Mouse (Mus musculus) heart, adult 9 months (tissue): ENCODE measurements at regions not wholly inside any gene's neighbourhood (a gene's known extent, or its start where the extent isn't known, plus 50 kb on each side); places are given as distances from the start of the nearest gene placed in this dataset.

ENCODE experiments used
- DNase-seq, 2 experiments: peaks; one replicate each; pipeline ENCODE4 v3.0.0; 2022; ENCODE audit warnings: low spot score in 2 of 2

DNA sequence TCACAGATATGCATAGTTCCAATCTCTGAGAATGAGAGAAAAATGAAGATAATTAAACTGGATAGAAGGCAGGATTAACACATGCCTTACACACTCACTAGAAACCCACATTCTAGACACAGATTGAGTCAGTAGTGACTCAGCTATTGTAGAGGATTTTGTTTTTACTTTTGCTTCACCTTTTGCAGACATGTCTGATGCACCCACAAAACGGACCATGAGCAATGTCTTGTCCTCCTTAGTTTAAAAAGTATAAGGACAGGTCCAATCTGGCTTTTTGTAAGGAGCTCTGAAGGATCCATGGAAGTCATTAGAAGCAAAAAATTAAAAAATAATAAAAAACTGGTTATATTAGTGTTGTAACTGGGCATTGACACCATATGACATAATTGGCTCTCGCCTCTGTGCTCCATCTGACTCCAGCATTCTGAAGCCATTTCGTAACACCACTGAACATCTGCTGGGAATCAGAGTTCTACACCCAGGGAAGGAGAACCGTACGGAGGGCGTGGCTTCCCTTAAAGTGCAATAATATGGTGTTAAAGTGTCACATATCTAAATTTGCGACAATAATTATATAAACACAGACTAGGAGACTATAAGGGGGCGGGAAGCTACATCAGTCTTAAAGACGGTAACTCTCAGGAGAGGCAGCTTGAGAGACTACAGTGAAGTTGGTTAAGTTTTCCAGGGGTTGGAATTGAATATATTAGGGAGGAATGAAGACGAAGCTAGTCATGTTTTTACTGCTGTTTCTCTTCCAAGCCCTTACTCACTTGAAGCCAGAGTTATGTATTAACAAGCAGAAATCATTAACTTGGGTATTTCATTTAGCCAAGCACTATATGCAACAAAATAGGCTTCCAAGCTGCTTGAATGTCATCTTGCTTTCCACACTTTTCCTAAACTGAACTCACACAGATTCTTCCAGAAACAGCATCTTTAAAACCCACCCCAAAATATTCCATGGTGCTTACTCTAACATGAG, 558.0 kb downstream of the Ebf1 start:
- DNase-seq: peak; percentile 69 to 78

DNA sequence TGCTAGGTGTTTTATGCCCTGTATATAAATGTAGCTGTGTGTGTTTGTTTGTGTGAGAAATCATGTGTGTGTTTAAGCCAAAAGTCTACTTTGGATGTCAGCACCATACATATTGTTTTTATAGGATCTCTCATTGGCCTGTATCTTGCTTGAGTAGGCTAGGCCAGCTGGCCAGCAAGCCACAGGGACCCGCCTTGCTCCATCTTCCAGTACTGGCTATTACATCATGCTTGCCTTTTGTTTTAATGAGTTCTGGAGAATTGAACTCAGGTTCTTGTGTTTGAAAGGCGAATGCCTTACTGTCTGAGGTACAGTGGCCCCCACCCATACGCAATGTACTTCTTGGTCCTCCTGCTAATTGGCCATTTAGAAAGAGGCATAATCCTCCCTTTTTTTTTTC, 559.9 kb downstream of the Ebf1 start:
- peak in 1 of 2 experiments; percentile 16 for DNase-seq

DNA sequence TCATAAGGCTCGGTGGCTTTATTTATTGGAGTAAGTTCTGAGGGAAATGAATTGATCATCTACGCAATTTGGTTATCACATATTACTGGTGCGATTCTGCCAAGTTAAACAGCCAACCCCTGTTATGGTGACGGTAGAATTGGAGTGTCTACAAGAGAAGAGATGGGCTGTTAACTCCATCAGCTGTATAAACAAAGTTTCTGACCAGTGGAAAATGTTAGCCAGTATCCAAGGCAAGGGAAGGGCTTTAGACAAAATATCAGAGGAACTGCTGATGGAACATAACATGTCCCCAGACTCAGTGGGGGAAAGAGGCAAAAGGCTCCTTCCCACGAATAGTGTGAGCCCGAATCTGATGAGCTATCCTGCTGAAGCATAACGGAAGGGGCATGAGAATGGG, 560.9 kb downstream of the Ebf1 start:
- DNase-seq: peak; percentile 44 to 54

DNA sequence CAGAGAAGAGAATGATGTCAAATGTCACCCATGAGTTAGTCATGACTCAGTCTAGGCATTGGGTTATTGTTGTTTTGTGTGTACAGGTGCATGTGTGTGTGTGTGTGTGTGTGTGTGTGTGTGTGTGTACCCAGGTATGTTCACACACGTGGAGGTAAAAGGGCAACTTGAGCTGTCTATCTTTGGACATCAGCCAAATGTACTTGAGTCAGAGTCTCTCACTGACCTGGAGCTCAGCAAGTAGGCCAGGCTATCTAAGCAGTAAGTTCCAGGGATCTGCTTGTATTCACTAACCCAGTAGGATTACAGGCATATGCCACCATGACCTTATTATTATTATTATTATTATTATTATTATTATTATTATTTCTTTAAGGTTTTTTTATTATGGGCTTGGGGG, 561.9 kb downstream of the Ebf1 start:
- DNase-seq: no peak

DNA sequence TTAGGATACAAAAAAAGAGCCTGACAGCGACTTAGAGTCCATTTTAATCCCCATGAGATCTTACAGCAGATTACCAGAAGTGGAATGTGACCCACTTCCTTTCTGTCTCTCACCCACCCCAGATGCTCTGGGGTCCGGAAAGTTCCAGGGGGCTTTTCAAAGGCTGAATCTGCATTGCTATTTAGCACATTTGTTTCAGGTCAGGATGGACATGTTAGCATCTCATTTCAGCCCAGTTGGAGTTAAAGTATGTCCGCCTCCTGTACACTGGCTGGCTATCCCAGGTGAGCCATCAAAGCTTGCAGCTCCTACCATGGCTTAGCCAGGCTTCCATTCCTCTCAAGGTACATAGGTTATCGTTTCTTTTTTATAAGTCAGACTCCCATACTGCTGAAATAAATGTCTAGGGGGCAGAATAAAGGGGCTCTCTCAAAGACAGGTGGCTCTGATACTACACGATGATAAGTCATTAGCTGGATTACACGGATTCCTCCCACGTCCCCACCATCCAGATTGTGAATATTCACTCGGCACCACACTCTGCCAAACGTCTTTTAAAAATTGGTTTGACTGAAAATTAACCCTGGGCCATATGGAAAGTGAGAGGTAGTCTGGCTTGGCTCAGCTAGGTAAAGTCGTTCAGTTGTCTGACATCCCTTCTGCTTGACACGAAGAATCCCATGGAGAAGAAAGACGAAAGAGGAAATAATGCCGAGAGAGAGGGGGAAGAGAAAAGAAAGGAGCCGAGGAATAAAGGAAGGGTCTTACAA, 573.7 kb downstream of the Ebf1 start:
- no peak for DNase-seq

DNA sequence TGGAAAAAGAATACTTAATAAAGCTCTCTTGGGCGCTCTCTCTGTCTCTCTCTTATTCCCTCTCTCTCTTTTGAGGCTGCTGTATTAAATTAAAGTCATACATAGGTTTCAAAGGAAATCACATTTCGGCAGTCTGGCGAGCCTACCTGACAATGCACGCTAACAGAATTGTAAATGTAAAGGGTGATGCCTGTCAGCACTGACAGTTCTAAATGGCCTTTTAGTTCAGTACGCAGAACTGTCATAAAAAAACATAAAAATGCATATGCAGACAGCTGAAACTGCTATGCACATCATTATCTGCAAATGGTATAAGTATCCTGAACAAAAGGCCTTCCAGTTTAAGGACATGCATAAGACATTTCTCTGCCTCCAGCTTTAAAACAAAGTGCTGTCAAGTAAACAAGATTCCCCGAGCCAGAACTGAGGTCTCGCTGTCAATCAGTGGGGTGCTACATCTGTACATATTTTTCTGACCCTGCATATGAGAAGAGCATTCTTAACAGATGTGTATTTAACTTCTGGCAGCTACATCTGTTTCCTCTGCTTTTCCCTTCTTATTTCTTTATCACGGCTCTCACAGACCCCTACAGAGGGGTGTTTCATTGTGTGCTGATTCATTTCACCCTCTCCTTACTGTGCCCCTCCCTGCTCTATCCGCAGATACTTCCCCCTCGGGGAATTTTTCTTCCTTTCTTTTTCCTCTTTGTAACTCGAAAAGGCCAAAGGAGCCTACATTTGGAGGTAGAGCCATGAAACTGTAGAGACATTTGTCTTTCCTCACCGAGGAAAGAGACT, 574.5 kb downstream of the Ebf1 start:
- no peak for DNase-seq

DNA sequence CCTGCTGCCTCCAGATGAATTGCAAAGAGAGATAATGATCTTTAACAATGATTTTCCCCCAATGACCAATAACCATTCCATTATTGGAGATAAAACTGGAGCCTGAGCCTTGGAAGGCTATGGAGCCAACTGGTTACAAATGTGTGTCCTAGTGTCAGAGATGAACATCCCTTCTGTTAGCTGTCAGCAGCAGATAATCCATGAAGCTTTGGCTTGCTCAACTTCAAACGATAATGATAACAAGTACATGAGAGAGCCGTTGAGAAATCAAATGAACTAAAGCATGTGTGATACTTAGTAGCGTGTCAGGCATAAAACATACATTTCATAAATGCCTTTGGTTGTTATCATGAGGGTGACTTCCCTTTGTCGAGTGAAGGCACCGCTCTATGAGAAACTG, 576.2 kb downstream of the Ebf1 start:
- no peak for DNase-seq

DNA sequence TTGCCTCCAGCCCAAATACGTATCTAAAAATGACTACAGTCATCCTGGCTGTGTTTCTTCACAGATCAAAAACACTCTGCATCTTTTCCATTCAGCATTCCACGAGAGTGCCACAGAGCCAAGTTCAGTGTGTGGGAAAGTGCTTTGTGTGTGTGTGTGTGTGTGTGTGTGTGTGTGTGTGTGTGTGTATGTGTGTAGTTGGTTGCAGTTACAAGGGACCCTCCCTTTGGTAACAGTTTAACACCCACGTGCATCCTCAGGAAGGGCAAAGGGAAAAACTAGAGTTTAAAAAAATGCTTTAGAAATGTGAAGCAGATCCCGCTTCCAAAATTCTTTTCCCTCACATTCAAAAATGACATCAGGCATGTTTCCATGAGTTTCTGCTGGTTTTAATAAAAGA, 582.4 kb downstream of the Ebf1 start:
- DNase-seq: peak in 1 of 2 experiments; percentile 33

DNA sequence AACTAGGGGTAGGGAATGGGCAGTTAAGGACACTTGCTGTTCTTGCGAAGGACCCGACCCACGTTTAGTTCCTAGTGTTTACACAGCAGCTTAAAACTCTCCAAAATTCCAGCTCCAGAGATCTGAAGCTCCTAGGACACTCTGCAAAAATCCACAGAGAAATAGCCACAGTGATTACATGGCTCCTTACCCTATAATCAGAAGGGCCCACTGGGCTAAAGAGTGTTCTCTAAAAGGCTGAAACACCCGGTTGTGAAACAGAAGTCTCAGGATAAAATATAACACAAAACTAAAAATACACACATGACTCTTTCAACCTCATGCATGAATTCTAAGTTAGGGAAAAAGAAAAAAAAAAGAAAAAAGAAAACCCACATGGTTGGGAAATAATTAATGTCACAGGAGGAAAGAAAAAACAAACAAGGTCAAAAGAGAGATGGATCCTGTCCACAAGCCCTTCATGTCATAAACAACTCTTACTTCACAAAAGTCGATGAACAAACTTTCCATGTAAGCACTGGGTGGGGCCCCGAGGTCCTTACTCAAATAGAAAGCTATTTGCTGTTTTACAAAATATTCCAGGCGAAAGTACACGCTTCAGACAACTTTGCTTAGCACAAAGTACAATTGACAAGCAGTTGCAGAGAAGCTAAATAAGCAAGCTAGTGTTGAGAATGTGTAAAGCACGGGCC, 583.7 kb downstream of the Ebf1 start:
- DNase-seq: peak; percentile 20 to 39

DNA sequence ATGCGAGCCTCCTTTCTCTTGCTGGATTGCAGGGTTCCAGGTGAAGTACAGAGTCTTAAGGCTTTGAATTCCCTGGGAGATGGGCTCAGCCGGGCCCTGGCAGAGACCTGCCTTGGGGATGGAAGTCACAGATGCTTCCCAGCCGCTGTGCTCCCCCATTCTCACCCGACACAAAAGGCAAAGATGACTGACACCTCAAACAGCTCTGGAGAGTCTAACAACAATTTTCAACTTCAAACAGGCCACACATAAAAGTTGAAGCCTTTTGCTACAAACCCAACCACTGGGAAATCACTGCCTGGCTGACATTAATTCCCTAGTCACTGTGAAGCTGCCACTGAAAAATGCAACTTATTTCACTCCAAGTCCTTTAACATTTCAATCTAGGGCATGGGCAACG, 586.3 kb downstream of the Ebf1 start:
- no peak for DNase-seq

DNA sequence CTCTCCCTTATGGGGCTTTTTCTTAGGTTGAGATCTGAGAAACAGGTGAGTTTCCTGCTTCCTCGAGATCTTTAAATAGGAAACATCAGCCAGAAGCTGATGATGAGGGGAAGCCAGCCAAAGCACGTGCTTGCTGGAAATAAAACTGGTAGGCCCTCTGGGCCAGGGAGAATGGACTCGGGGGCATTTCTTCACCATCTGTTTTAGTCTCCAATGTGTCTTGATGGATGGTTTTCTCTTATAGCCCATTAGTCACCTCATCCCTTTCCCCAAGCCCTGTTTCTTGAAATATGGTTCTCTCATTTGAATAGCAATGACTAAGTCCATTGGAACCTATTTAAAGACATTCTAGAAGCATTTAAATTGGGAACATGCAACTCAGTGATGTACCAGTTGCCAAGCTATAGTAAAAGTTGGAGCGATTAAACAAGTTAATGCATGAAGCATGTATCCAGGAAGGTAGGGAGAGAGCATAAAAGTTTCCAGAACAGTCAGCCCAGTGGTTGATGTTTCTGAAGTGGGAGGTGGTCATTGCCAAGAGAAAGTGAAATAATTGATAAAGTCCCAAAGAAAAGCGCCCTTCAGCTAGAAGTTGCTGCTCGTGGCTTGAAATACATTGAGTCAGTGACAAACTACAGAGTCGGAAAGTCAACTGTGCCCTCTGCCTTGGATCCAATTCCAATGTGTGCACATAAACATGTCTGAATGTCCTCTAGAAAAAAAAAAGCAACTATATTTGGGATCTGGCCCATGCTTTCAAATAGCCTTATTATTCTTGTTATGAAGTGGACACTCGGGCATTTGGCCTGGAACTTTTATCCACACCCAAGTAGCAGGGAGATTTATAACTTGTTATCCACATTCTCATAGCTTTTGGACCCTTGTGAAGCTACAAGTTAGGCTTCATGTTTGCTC, 589.8 kb downstream of the Ebf1 start:
- DNase-seq: no peak

DNA sequence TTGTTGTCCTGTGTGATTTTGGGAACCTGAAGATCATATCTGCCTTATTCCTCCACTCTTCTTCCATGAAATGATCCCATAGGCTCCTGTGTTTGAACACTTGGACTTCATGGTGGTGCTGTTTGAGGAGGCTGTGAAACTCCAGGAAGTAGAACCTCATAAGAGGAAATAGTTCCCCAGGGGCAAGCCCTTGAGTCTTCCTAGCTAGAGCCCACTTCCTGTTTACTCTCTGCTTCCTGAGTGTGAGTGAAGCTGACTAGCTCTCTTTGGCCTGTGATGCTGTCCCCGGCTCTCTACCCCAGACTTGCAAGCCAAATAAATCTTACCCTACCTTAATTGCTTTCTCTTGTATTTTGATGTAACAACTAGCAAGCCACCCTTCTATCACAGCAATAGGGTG, 597.0 kb downstream of the Ebf1 start:
- peak in 1 of 2 experiments; percentile 19 for DNase-seq

DNA sequence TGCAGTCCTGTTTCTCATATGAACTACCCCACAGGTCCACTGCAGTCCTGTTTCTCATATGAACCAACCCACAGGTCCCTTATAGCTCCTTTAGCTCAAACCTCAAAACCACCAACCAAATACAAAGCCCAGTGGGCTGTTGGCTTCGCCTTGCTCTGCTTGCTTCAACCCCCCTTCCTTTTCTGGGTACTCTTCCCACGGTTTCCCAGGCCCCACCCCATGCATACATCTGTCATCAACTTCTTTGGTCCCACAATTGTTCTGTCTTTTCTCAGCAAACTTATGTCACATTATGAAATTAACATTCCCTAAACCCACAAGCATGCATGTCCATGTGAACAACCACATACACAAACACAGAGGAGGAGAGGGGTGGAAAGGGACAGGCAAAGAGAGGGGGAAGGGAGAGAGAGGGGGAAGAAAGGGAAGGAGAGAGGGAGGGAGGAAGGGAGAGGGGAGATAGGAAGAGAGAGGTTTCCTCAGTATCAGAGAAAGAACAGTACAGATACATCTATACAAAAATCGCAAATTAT, 599.9 kb downstream of the Ebf1 start:
- DNase-seq: no peak

DNA sequence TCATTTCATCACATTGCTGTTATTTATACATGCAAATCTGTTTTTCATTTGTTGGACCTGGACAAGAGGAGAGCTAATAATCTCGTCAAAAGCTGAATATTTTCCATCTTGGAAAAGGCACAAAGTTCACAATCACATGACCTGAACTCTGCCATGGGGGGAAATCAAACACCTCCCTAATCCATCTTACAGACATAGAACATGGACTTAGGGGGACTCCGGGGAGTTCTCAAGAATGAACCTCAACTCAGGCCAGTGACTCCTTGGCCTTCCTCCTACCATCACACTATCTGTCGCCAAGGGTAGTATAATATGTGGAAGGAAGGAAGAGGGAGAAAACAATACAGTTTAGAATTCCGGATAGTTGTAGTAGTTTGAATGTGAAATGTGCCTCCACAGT, 602.1 kb downstream of the Ebf1 start:
- peak; percentile 35 to 40 for DNase-seq

DNA sequence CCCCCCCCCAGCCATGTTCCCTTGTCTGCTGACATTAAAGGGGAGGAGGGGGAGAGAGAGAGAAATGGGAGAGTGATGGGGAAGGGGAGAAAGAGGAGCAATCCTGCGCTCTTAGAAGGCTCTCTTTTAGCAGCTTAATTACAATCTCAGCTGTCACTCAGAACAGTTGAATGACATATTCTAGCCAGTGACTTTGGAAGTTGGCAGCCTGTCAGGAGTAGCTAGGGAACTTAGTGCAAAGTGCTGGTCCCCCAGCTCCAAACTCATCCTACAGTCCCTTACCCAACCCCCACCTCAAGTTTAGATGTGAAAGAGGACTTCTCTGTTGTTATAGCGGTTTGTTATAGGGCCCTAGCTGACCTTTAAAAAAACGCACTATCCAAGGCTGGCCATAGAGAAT, 604.9 kb downstream of the Ebf1 start:
- no peak for DNase-seq

DNA sequence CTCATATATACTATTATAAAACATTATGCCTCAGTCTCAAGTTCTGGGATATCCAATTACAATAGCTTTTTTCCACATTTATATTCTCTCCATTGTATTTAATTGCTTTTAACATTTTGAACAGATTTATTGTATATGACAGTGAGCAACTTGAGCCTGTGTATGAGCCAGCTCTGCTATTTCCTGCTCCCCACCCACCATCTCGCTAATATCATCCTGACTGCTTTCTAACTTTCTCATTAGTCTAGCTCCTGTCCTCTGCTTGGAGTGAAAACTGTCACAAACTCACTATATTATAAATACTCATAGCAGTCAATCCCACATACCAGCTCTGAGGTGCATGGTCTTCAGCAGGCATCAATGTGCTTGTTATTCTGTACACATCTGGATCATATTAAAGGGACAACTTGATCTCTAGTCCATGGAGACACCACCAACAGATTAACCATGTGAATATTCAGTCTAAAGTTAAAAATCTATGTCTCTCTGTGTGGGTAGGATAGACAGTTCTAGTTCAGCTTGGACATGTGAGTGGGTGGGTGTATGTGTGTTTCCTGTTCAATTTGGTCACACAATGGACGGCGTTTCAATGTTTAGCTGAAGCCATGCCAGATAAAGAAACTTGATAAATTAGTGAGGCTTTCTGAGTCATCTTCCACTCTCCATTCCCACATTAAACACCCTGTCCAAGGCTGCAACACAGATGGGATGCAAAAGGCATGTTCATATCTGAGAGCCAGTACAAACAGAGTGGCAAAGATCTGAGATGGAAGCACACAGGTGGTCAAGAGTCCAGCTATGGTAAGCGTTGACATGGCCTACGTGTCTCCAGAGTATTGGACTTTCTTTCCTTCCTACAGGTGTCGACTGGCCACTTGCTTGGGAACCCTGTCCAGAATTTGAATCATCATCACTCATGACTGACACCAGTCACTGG, 616.1 kb upstream of the Clint1 start:
- no peak for DNase-seq

DNA sequence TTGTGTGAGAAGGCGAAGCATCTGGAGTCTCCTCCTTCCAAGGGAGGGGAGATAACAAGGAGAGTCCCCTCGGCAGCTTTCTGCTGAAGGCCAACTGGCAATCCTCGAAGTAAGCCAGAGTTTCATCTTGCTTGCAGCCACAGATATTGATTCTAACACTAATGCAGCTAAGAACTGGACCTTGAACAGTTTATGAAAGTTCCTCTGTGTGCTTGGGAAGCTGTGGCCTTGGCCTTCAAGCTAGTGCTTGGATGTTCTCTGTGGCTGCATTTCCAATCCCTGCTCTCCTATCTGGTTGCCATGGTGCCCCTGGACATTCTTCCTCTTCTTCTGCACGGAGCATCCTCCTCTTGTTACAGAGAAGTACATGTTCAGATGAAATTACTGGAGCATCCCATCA, 614.8 kb upstream of the Clint1 start:
- DNase-seq: no peak

DNA sequence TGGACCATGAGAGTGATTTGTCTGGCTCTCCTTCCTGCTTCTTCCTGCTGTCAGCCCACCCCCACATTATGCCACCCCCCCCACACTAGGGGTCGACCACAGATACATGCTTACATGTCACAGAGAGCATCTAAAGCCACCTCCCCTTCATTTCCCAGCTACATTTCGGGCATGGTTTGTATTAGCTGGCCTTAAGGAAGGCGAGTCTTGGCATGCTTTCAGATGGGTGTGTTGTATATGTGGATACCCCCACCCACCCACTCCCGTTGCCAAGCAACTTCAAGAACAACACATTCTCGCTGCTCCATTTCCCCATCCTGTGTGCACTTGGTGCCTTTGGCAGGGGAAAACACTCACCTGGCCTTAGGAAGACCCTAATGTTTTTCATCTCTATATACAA, 612.8 kb upstream of the Clint1 start:
- DNase-seq: no peak

DNA sequence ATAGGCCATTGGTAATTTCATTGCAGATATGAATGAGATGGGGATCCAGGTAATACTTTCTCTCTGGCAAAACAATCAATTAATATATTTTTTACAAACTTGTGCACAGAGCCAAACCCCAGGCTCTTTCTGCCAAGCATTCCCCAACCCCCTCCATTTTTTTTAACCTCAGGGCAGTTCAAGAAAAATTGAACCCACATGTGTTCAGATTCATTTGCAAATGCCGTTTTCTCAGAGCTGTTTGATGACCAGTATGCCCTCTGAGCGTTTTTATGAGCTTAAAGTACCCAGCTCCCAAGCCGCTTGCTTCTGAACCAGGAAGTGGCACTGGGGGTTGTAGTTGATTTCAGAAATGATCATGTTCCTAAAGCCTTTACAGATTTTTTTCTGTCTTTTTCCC, 611.4 kb upstream of the Clint1 start:
- no peak for DNase-seq
